Mouse (Mus musculus) c-Kit-positive CD71-positive TER-119-negative erythroid progenitor cells, embryonic 14.5 days (primary cell): ENCODE measurements around the gene Ush1c.

Experiments
- DNase-seq: peaks from one replicate; pipeline ENCODE4 v3.0.0-alpha.2; 2013; ENCODE audit warnings: low read depth

Ush1c gene

DNA sequence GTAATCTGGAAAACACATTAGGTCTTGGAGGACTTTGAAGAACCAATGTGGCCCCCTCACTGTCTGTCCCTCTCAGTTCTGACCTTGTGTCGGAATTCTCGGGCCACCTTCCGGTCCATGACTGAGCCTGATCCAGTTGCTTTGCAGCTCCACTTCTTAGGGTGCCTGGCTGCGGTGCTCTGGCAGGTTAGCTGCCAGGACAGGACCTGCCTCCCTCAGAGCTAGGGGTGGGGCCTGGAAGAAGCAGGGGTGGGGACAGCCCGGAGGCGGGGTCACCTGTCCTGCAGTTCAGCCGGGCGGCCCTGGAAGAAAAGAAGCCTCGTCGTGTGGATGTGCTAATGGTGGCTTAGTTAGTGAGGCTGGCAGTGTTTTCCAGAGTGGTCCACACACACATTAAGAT lies at the start of gene Ush1c:
Ush1c (minus strand) TSS at position 158 of the 400 bp plus-strand sequence.
- DNase-seq: no peak

DNA sequence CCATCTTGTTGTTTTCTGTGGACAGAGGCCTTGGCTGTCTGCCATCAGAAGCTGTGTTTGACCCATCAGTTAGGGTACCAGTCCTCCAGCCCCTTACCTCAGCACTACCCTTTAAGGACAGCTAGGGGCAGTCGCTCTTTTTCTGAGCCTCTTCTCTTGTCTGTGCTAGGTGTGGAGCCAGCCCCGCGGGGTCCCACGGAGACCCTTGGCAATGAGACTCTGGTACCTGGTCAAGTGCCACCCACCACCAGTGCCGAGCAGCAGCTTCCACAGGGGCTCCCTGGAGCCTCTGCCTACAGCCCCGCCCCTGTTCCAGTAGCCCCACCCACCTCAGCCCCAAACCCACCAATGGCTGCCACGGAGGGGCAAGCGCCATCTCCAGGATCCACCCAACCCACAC lies 48.7 kb upstream of the Ush1c start:
- no peak for DNase-seq

DNA sequence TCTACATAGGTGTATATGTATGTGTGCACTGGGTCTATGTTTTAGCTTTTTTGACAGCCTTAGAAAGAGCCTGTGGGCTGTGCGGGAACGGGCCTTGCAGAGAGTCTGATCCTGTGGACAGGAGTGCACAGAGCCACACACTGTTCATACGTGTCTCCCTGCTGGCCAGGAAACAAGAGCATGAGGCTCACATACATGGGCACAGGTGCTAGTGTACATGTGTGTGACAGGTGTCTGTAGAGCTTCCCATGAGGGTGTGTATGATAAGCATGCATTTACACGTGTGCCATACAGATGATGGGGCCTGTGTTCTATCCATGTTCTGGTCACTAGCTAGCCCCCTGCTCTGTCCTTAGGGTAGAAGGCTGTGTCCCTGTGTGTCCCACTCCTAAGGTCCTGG lies 48.1 kb upstream of the Ush1c start:
- DNase-seq: no peak

DNA sequence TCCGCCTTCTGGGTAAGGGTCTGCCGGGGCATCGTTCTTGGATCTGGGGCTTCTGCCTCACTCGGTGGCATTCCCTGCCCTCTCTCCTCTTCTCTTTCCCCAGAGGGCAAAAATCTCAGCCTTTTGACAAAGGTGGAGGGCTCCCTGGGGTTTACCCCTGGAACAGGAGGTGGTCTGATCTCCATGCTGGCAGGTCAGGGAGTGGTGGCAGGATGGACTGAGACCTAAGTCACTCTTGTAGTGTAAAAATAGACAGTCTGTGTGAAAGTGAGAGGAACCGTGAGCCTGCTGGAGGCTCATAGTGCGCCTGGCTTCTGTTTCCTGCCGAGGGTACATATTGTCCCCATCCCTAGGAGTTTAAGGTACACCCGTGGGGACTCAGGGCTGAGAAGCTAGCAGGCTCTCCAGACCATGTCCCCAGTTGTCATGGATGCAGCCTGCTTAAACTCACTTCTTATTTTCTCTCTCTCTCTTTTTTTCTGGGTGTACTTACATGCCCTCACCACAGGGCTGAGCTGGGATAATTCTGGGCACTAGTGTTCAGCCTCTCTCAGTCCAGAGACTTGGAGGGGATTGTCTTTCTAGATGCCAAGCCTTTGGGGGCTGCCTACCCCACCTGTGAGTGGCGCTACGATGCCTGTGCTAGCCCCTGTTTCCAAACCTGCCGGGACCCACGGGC lies 47.0 kb upstream of the Ush1c start:
- DNase-seq: no peak

DNA sequence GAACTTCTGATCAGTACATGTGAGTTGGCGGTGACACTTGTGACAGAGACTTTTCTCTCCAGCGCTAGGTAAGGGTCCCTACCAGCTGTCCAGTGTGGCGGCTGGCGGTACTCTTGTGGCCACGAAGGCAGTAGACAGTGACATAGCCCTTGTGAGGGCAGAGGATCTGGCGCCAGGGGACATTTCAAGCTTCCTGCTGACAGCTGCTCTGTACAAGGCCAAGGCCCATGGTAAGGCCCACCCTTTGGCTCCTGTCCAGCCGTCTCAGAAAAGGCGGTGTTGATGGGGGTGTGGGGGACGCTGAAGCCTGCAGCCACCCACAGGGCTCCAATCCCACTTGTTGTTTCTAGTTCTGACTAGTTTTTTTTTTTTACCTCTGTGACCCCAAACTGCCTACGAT lies 45.4 kb upstream of the Ush1c start:
- no peak for DNase-seq

DNA sequence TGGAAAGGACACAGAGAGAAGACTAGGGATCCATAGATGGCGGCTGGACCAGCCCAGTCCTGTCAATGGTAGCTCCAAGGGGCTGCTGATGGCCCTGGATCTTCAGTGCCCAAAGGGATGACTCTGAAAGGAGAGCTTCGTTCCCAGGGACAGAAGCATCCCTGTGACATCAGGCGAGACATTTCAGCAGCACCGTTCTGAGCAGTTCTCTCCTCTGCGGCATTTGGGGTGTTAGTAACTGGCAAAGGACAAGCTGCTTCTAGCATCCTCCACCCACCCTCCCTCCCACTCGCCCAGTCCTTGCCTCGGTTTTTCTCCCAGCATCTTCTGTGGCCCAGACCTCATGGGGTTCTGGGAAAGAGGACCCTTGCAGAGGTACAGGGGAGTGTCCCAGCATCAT lies 44.0 kb upstream of the Ush1c start:
- no peak for DNase-seq

DNA sequence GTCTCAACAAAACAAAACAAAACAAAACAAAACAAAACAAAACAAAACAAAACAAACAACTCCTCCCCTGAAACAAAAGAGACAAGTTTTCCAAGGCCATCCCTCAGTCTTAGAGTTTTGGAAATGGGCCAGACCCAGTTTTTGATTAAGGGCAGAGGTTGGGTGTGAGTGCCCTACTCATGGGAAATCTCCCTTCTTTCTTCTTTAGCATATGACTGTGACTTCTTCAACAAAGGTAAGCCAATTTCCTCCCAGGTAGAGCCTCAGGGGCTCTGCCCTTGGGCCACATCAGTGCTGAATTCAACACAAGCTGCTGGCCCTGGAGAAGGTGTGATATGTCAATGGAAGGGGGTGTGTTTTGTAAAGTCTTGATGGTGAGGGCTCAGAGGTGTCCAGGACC lies 42.6 kb upstream of the Ush1c start:
- no peak for DNase-seq

DNA sequence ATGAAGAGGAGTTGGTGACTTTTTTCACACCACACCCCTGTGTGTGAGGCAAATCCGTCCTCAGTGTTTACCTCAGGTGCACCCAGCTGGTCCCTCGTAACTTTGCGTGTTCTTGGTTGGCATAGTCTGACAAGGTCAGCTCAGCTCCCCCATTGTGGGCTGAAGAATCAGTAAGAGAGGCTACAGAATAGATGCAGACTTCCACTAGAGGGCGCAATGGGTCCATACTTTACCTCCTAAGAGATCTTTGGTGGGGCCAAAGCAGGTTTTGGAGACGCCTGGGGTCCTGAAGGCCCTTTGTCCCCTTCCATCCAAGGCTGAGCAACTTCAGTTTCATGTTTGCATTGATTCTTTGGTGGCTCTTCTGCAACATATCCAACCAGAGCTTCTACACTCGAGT lies 41.6 kb upstream of the Ush1c start:
- peak; percentile 28 for DNase-seq

DNA sequence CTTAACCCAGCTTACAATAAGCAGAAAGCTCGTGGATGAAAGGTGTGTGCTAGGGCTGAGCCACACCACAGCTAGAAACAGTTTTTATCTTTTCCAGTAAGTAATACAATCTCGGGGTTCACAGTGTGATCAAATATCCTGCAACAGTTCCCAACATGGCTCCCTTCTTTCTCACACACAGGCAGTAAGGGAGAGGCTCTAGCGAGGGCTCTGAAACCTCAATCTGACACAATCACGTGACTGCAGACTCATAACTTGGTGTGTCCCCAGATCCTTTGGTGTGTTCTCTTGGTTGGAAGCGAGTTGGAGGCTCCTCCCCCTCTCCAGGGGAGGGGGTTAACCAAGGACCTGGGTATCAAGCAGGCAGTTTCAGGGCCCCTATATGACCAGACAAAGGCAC lies 37.9 kb upstream of the Ush1c start:
- no peak for DNase-seq

DNA sequence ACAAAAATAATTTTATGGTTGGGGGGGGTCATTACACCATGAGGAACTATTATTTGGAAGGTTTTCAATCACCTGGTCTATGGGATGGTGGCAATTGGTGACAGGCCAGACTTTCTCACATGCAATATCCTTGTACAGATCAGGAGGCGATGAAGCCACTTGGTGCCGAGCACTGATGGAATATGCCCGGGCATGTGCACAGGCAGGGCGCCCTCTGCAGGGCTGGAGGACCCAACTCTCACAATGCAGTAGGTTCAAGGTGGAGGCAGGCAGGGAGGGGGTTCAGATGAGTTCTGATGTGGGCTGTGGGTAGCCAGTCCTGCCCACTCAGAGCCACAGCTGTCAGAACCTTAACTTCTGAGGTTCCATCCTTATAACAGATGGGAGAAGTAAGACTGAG lies 13.5 kb upstream of the Ush1c start:
- no peak for DNase-seq

DNA sequence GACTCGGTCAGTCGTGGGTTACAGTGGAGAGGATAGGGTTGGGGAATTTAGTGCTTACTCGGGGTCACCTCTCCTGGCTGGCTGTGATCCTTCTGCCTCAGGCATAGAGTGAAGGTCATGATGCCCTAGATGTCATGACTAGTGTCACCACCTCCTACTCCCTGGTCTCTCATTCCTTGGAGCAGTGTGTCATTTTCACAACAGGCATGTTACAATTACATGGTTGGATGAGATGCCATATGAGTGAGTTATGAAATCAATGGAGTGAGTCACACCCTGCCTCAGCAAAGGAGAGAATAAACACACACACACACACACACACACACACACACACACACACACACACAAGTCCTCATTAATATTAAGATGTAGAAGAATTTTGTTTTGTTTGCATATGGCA lies 9.3 kb upstream of the Ush1c start:
- DNase-seq: no peak

DNA sequence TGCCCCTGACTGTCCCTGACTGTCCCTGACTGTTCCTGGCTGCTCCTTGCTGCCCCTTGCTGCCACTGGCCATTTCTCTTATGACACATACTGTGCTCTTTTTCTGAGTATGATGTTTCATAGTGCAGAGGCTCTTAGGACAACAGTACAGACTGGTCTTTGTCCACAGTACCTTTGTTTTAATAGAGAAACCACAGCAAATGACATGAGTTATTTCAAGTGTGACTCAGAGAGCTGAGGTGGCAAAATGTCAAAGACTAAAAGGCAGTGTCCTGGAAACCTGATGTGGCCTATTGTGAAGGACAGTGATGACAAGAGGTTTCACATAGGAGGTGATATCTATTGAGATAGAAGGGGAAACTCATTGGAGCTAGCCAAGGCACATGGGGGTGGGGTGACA lies 8.6 kb upstream of the Ush1c start:
- no peak for DNase-seq

DNA sequence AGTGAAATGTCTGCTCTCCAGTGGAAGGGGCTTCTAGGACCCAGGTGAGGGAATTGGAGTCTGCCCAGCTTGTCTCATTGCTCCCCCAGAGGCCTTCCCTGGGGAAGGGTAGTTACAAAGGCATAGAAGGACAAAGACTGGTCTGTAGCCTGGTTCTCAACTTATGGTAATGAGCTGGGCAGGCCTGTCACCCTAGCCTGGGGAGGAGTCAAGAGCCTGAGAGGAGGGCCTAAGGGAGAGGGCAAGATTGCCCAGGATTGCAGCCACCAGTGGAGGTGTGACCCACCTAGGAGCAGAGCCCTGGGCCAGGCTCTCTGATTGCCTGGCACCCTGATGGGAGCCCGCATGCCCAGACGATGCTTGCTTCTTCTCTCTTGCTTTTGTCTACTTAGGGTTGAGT lies 2.4 kb upstream of the Ush1c start, which contains the start of gene Otog:
Otog (plus strand) TSS at position 292 of the 400 bp plus-strand sequence.
- DNase-seq: no peak

DNA sequence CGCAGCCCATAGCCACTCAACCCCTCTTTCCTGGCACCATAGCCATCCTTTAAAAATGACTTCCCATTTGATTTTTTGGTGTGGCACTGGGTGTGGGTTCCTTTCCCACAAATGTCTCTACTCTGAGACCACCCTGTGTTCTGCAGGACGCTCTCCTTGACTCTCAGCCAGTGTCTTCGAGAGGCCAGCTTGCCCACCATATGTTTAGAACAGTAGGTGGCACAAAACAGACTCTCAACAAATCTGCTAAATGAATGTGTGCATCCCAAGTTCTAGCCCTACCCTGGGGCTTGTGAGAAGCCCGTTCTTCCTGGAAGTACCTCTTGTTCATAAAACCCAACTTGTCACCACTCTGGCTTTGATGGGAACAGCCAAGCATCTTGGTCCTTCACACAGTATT lies 1.8 kb upstream of the Ush1c start:
- no peak for DNase-seq

DNA sequence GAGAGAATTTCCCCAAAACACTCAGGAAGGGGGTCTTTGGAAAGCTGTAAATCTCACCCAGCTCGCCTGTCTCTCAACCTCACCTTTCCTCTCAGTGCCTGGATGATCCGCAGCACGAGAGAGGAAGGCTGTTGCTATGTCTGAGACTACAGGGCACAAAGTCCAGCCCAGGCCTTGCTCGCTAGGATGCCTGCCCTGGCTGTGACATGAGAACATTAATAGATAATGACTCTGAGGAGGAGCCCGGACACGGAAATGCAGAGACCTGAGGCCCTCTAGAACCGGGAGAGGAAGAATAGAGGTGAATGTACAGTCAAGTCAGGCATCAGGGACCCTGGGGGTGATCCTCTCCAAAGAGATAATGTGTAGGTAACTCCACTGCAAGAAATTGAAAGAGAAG lies 1.1 kb downstream of the Ush1c start:
- DNase-seq: no peak

DNA sequence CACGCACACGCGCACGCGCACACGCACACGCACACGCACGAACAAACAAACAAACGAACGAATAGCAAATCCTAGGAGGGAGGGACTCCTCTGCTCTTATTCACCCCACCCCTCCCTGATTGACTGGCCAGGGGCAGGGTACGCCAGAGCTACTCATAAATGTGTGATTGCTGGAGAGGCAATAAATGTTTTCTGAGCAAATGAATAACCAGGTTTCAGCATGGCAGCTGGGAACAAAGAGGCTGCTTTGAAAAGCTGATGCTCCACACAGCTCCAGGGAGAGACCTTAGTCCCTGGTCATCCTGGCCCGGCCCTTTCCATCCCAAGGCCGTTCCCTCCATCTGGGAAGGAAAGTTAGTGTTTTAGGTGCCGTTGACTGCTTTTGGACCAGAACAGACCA lies 1.9 kb downstream of the Ush1c start:
- DNase-seq: no peak

DNA sequence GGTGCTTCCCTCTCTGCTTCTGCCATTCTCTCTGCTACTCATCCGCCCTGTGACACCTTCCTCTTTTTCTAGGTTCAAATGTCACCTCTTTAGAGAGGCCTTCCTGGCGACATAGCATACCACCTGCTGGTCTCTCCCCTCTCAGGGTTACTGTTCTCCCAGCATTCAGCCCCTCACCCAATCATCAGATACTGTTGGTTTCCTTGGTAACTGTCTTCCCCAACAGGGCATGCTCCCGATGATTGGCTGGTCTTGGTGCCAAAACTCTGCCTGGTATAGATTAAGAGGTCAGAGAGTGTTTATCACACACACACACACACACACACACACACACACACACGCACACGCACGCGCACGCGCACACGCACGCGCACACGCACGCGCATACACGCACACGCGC lies 2.4 kb downstream of the Ush1c start:
- no peak for DNase-seq

DNA sequence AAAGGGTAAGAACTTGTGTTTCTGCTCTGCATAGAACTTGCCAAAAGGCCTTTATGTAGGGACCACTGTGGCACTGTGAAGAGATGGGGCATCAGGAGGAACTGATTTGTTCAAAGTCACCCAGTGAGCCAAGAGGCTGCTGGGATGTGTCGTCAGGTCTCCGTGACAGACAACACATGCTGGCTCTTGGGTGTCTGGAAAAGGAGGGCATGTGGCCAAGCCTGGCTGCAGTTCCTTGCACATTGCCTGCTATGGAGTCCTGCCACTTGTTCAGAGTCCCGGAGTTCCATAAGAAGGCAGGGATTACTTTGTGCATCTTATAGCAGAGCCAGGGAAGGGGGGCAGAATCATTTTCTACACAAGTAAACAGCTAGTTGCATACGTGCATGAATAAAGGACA lies 11.4 kb downstream of the Ush1c start:
- no peak for DNase-seq

DNA sequence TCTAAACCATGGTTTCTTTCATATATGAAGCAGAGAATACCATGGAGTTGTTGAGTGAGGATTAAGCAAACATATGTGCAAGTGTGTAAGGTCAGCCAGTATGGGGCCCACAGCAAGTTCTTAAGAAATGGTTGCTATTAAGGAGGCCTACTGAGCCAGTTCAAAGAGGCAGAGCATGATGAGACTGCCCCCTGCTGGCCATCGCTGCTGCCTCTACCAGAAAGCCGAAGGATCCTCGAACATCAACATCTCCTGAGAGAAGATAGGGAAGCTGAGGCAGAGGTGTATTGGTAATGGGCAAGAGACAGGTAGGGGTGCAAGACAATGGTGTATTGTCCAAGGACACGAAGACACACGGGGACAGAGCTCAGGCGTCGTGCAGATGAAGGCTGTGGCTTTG lies 12.1 kb downstream of the Ush1c start:
- DNase-seq: peak; percentile 20

DNA sequence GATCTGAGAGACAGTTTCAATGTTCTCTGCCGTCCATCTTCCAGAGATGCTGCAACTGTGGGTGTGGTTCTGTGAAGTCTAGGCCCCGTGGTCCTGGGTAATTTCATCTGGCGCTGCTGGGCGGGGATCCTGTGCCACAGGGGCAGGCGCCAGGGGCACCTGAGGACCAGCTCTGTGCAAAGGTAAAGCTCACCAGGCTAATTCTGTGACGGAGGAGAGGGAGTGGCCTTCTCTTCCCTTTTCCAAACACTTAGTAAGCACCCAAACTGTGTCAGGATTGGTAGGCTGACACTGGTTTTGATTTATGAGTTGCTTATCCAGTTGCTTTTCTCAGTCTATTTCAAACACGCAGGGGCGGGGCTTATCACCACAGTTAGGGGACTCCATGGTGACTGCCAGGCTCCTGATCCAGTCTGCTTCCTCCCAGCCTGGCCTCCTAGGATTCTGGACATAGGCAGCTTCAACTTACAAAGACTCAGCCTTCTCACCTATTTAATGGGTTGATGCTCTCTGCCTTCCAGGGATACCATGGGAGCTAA lies 17.6 kb downstream of the Ush1c start:
- no peak for DNase-seq

DNA sequence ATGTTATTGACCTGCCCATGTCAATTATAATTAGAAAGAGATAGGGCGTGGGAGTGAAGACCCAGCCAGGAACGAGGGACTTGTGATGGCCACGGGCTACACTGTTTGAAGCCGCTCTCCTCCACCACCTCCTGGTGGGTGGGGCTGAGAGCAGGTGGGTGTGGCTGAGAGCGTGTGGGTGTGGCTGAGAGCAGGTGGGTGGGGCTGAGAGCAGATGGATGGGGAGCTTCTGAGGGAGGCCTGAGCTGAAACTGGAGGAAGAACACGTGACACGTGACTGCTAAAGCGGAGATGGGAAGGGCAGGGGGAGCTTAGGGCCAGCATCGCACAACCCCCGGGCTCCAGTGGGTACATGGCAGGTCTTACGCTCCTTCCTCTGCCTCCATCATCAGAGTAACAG lies 19.9 kb downstream of the Ush1c start:
- peak; percentile 21 for DNase-seq

DNA sequence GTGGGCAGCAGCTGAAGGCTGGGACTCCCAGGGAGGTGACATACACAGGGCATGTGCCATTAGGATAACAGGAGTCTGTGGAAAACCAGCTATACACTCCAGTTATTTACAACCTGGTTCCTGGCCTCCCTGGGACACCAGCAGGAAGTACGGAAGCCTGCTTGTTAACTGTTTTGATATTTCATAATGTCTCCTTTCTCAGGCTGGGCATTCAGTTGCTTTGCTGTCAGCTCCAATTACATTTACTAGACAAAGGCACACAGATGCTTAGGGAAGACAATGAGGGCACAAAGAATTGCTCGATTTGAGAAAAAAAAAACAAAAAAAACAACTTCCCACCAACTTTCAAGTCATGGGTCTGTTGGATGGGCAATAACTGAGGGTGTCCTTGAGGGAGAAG lies 21.8 kb downstream of the Ush1c start:
- DNase-seq: no peak

DNA sequence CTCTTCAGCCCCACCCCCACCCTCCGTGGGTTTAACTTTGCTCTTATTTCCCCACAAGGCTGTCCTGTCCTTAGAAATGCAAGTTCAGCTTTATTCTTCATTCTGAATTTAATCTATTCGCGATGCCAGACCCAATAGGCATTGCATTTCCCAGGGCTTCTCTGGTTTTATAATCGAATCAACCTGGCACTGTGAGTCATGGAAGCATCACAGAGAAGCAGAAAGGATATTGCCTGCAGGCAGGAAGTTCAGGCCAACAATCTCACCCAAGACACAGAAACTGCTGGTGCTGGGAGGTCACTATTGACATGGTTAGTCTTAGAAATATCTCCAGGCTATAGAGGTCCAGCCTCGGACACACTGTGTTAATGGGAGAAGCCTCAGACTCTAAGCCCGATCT lies 28.0 kb downstream of the Ush1c start:
- DNase-seq: no peak

DNA sequence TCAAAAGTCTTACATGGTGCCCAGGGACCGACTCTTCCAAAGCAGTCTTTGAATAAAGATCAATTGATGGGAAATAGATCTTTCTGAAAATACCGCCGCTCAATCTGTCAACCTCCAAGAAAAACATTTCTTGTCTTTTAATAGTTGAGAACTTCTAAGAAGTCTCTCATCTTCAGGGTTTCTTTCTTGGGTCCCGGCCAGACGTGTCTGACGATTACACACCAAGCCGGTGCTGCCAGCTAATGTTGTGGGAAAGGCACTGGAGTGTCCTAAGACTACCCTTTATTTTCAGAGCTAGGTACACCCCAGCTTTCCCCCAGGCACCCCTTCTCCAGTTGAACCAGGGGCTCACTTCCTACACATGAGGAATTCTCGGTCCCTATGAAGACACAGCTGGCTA lies 30.2 kb downstream of the Ush1c start:
- no peak for DNase-seq
